Mouse (Mus musculus) heart, postnatal 36 days (tissue): Measurements from ENCODE around the gene Ascc1. TPM values are rescaled to one million over a fixed set of nuclear protein-coding genes. Genes with fewer than 3 reads are reported as not detected.
A peak's percentile ranks its signal among the peaks of the same experiment; 100 is the strongest.

ENCODE experiments used
- DNase-seq, 2 experiments: peaks; one replicate each; pipeline ENCODE4 v3.0.0; 2021 to 2022
- intact Hi-C: fragments of 180-260 bp; cut with DNase I; formaldehyde crosslinking; loops from one replicate; pipeline ENCODE4 v1.15.1; 2025
- total RNA-seq, 2 experiments: library from RNA; stranded (reverse); gene quantifications; 2 replicates each; pipeline ENCODE4 v1.2.3; 2021

Ascc1 gene
- total RNA-seq, 2 experiments from 2014 or later = 23.0 to 24.0 TPM

DNA sequence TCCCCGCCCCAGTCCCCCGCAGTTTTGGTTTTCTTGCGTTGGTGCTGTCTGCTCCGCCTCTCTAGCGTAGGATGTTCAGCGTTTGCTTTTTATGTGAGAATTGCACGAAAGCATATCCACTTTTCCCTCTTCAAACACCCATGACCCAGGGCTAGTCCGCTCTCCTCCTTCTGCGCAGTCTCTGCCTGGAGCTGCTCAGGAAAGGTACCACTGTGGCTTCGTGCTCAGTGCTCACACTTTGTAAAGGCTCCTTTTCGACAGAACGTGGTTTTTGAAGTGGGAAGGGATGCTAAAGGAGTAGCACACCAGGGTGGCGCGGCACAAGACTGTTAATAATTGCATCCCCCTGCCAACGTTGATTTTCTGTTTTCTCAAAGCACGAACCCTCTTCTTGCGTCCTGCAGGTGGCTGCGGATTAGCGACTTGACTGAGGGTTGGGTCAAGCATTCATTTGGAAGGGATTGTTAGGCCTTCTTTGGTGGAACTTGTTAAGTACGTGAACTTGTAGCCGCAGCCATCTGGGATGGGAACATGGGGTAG lies 678 bp downstream of the Ascc1 start:
- intact Hi-C loops = loop anchor here (2.0 to 5.0 kb wide), 3 partner anchors 36 to 79 kb away; partner anchors contain the start of gene Ddit4
- peak in 1 of 2 experiments; percentile 36 for DNase-seq

GRCm38 (mm10) chr10:60003847-60004246 lies 1.2 kb downstream of the Ascc1 start:
- DNase-seq = no peak
- intact Hi-C loops = loop anchor here (2.0 to 5.0 kb wide), 3 partner anchors 37 to 78 kb away; partner anchors contain the start of gene Ddit4

GRCm38 (mm10) chr10:60005264-60005663 lies 2.7 kb downstream of the Ascc1 start:
- no peak for DNase-seq
- intact Hi-C loops = loop anchor here (1.0 to 5.0 kb wide), 2 partner anchors 57 to 112 kb away; no protein-coding TSS in a partner anchor

GRCm38 (mm10) chr10:60009115-60009514 lies 6.5 kb downstream of the Ascc1 start:
- no peak for DNase-seq
- intact Hi-C loops = loop anchor here (5.0 kb wide), 1 partner anchor 53 kb away; no protein-coding TSS in a partner anchor

- intact Hi-C loops = no loop called here
Measured at GRCm38 (mm10) chr10:60016223-60016622, 13.6 kb downstream of the Ascc1 start.

DNA sequence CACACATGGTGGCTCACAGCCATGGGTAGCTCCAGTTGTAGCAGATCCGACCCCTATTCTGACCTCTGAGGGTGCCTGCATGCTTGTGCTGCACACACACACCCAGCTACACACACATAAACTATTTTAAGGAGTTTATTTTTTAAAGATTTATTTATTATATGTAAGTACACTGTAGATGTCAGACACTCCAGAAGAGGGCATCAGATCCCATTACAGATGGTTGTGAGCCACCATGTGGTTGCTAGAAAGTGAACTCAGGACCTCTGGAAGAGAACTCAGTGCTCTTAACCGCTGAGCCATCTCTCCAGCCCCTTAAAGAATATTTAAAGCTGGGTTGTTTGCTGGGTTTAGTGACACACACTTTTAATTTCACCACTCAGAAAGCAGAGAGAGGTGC lies 16.7 kb downstream of the Ascc1 start:
- no peak for DNase-seq
- intact Hi-C loops = no loop called here

More at GRCm38 (mm10) chr10:60016223-60016622, 13.6 kb downstream of the Ascc1 start:
- DNase-seq = no peak

- no peak for DNase-seq
- intact Hi-C loops = no loop called here
Measured at GRCm38 (mm10) chr10:60023751-60024150, 21.1 kb downstream of the Ascc1 start.

GRCm38 (mm10) chr10:60026759-60027395 lies 24.3 kb downstream of the Ascc1 start:
- intact Hi-C loops = no loop called here
- no peak for DNase-seq

GRCm38 (mm10) chr10:60027619-60028084 lies 25.0 kb downstream of the Ascc1 start:
- DNase-seq = no peak
- intact Hi-C loops = no loop called here

- intact Hi-C loops = no loop called here
- no peak for DNase-seq
Measured at GRCm38 (mm10) chr10:60028181-60028580, 25.6 kb downstream of the Ascc1 start.

GRCm38 (mm10) chr10:60028979-60029378 lies 26.4 kb downstream of the Ascc1 start:
- intact Hi-C loops = no loop called here
- DNase-seq = no peak

DNA sequence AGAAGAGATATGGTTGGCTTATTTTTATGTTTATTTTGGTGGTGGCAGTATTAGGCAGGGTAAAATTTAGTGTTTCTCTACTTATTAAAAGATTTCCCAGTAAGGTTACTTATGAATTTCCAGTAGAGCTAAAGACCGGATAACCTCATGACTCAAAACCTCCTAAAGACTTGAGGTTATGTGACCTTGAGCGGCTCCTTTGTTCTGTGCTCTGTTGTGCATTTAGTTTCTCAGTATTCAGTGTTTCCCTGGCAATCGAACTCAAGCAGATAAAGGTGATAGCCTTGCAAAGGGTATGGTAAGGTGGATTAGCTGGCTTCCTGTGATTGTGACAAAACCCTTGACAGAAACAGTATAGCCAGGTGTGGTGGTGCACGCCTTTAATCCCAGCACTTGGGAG lies 26.8 kb downstream of the Ascc1 start:
- intact Hi-C loops = no loop called here
- no peak for DNase-seq

GRCm38 (mm10) chr10:60031562-60031961 lies 29.0 kb downstream of the Ascc1 start:
- no peak for DNase-seq
- intact Hi-C loops = no loop called here

DNA sequence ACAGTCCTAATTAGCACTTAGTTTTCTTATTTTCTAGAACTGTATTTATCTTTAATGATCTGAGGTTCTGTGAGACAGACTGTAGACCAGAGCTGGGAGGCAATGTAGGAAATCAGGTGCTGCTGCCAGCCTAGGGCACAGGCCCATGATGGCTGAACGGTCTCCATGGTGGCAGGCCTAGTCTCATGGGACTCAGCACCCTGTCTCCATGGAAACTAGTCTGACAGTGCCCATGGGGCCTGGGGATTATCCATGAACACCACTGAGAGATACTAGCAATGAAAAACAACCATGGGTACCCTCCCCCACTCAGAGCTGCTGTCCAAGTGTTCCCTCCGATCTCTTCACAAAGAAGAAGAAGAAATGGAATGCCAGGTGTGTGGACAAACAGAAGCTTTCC lies 29.4 kb downstream of the Ascc1 start:
- DNase-seq = no peak
- intact Hi-C loops = no loop called here

- DNase-seq = no peak
- intact Hi-C loops = no loop called here
Measured at GRCm38 (mm10) chr10:60032622-60033021, 30.0 kb downstream of the Ascc1 start.

- DNase-seq = no peak
Measured at GRCm38 (mm10) chr10:60033064-60033463, 30.5 kb downstream of the Ascc1 start.

GRCm38 (mm10) chr10:60034621-60035020 lies 32.0 kb downstream of the Ascc1 start:
- no peak for DNase-seq
- intact Hi-C loops = no loop called here

More at GRCm38 (mm10) chr10:60033064-60033463, 30.5 kb downstream of the Ascc1 start:
- intact Hi-C loops = no loop called here

- DNase-seq = no peak
- intact Hi-C loops = no loop called here
Measured at GRCm38 (mm10) chr10:60035744-60036143, 33.1 kb downstream of the Ascc1 start.

DNA sequence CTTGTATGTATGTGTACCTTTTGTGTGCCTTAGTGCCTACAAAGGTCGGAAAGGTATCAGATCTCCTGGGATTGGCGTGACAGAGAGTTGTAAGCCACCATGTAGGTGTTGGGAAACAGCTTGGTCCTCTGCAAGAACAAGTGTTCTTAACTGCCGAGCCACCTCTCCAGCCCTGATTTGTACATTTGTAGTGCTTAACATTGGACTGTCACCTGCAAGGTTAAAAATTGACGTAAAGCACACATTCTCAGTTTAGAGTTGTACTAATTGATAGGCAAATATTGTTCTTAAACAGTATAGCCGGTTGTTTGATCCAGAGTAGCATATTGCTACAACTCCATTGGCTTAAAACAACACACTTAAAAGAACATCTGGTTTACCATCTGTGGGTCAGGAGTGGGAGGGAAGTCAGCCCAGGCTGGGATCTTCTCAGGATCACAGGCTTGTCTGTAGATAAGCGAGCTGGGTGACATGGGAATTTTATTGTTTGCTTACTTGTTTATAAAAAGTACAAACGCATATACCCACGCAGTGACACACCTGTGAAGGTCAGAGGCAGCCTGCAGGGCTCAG lies 39.8 kb downstream of the Ascc1 start:
- no peak for DNase-seq
- intact Hi-C loops = no loop called here

GRCm38 (mm10) chr10:60046696-60047095 lies 44.1 kb downstream of the Ascc1 start:
- intact Hi-C loops = no loop called here

GRCm38 (mm10) chr10:60050581-60050980 lies 48.0 kb downstream of the Ascc1 start:
- intact Hi-C loops = no loop called here
- DNase-seq = no peak

More at GRCm38 (mm10) chr10:60046696-60047095, 44.1 kb downstream of the Ascc1 start:
- DNase-seq = peak; percentile 13 to 19

- no peak for DNase-seq
- intact Hi-C loops = no loop called here
Measured at GRCm38 (mm10) chr10:60053073-60053472, 50.5 kb downstream of the Ascc1 start.
